Mouse (Mus musculus): ENCODE measurements around the gene Numa1.
"Not testable (repeated sequence)": the region's sequence is repeated elsewhere in the genome, so short reads cannot be mapped to it uniquely, and the experiment has no call there.

- peak; percentile 34 for TF ChIP-seq CTCF (IDR thresholded peaks at IDR 0.05; ENCODE audit: low read depth)
- not testable (repeated sequence) for TF ChIP-seq EP300 (IDR thresholded peaks at IDR 0.05; ENCODE audit: low read depth)
Measured at GRCm38 (mm10) chr7:101925892-101926291, 8.0 kb upstream of the Numa1 start.

Measured in liver, postnatal 0 days (tissue).